Mouse (Mus musculus) cerebellum, adult 2 months (tissue): ENCODE measurements around the gene Sema4d. TPM values are rescaled to one million over a fixed set of nuclear protein-coding genes. Genes with fewer than 3 reads are reported as not detected.

Source experiments
- DNase-seq, 2 experiments: peaks; one replicate each; pipeline ENCODE4 v3.0.0; 2021
- H3K27ac ChIP-seq: fragments of 200-500 bp; 2 replicates; pipeline ENCODE4 v1.5.1; 2012; ENCODE audit warnings: low read length, control low read depth, inconsistent platforms; ENCODE audit not compliant: insufficient read depth
- H3K27me3 ChIP-seq: fragments of 200-500 bp; 2 replicates; pipeline ENCODE4 v1.6.1; 2012; ENCODE audit warnings: inconsistent platforms, mild to moderate bottlenecking, low read length, moderate library complexity; ENCODE audit not compliant: control insufficient read depth, insufficient read depth
- H3K4me1 ChIP-seq: fragments of 200-500 bp; 2 replicates; pipeline ENCODE4 v1.6.1; 2011; ENCODE audit warnings: low read length; ENCODE audit not compliant: control insufficient read depth, insufficient read depth
- H3K4me3 ChIP-seq: fragments of 200-500 bp; replicated peaks from 2 replicates; pipeline ENCODE3; 2011; ENCODE audit warnings: mild to moderate bottlenecking, low read depth, low read length, control low read depth; ENCODE audit not compliant: insufficient read depth
- CTCF ChIP-seq: fragments of 200-500 bp; IDR thresholded peaks from 2 replicates; pipeline ENCODE4 v1.5.1; 2011; ENCODE audit warnings: low read depth, mild to moderate bottlenecking, control low read depth, low read length, moderate library complexity, borderline replicate concordance; ENCODE audit not compliant: insufficient read depth
- POLR2A ChIP-seq: fragments of 200-500 bp; IDR thresholded peaks from 2 replicates; pipeline ENCODE4 v1.6.1; 2011; ENCODE audit warnings: low read length, control low read depth, borderline replicate concordance; ENCODE audit not compliant: insufficient read depth
- WGBS: fragments of 180-500 bp; shearing (Covaris S2); methylation state at CpG from one replicate; pipeline ENCODE4 v1.1.7; 2018; 5-methylcytosine and 5-hydroxymethylcytosine counted together
- polyA plus RNA-seq: library from polyadenylated mRNA; depleted of rRNA; stranded (reverse); fragments of >200 nt; gene quantifications from 2 replicates; pipeline ENCODE4 v1.2.3, GENCODE M21; 2012

The Sema4d gene
- polyA plus RNA-seq, 1 experiment = 116 TPM

- no peak overlapping the region for H3K4me3 ChIP-seq
- 89% methylated on average over 7 of the region's 7 CpGs for WGBS
- H3K4me1 ChIP-seq = no peaks in the 10 kb centered on the region
- no peak overlapping the region for H3K27ac ChIP-seq
- TF ChIP-seq CTCF = no peak
- TF ChIP-seq POLR2A = no peak
- no peaks in the 10 kb centered on the region for H3K27me3 ChIP-seq
- no peak for DNase-seq
These were observed 134.0 kb downstream of the Sema4d start for GRCm38 (mm10) chr13:51659573-51659972.

- Histone ChIP-seq H3K27me3 (no peaks in the 10 kb centered on the region), H3K4me1 (peaks cover 2% of the 10 kb centered on the region; the same call in 1 of the 2 replicates), H3K27ac (no peak overlapping the region), H3K4me3 (no peak overlapping the region)
- TF ChIP-seq CTCF (no peak), POLR2A (no peak)
- no peak for DNase-seq
- WGBS = 92% methylated on average over 3 of the region's 3 CpGs
These were observed 135.5 kb downstream of the Sema4d start for GRCm38 (mm10) chr13:51658094-51658493.

GRCm38 (mm10) chr13:51656516-51657235 is 136.9 kb downstream of the Sema4d start:
- Histone ChIP-seq H3K4me3 (no peak overlapping the region), H3K4me1 (peaks cover 11% of the 10 kb centered on the region), H3K27me3 (no peaks in the 10 kb centered on the region), H3K27ac (no peak overlapping the region)
- TF ChIP-seq POLR2A (no peak), CTCF (no peak)
- 90% methylated on average over 13 of the region's 13 CpGs for WGBS
- no peak for DNase-seq

GRCm38 (mm10) chr13:51653961-51654360 is 139.6 kb downstream of the Sema4d start:
- Histone ChIP-seq H3K27me3 (no peaks in the 10 kb centered on the region), H3K4me1 (peaks cover 11% of the 10 kb centered on the region), H3K4me3 (no peak overlapping the region), H3K27ac (no peak overlapping the region)
- TF ChIP-seq CTCF (no peak), POLR2A (no peak)
- no peak for DNase-seq
- WGBS = 91% methylated on average over 9 of the region's 9 CpGs

GRCm38 (mm10) chr13:51653159-51653558 is 140.4 kb downstream of the Sema4d start:
- TF ChIP-seq POLR2A = no peak
- TF ChIP-seq CTCF = no peak
- H3K27me3 ChIP-seq = no peaks in the 10 kb centered on the region
- no peak overlapping the region for H3K4me3 ChIP-seq
- no peak overlapping the region for H3K27ac ChIP-seq
- 89% methylated on average over 6 of the region's 6 CpGs for WGBS
- no peak for DNase-seq
- H3K4me1 ChIP-seq = peaks cover 11% of the 10 kb centered on the region

- H3K4me3 ChIP-seq = peak within 1 kb of the TSS; percentile 88
- H3K27me3 ChIP-seq = no peaks in the 10 kb centered on the region
- TF ChIP-seq CTCF (peak; percentile 82), POLR2A (peak; percentile 84; the same call in 1 of the 2 replicates)
- DNase-seq = peak; percentile 95 to 97
- peaks cover 11% of the 10 kb centered on the region for H3K4me1 ChIP-seq
- peak within 1 kb of the TSS; percentile 90 for H3K27ac ChIP-seq
- WGBS = under 1% methylated on average over 69 of the region's 69 CpGs
These were observed 142.0 kb downstream of the Sema4d start, which contains the start of gene Secisbp2 for GRCm38 (mm10) chr13:51651408-51652064. Secisbp2 (plus strand) TSS chr13:51651697.

- Histone ChIP-seq H3K4me3 (no peak overlapping the region), H3K27me3 (no peaks in the 10 kb centered on the region), H3K27ac (no peak overlapping the region), H3K4me1 (peaks cover 11% of the 10 kb centered on the region)
- no peak for TF ChIP-seq POLR2A
- no peak for TF ChIP-seq CTCF
- DNase-seq = no peak
- WGBS = 68% methylated on average over 1 of the region's 1 CpGs
These were observed 143.8 kb downstream of the Sema4d start for GRCm38 (mm10) chr13:51649740-51650139.

- 85% methylated on average over 4 of the region's 4 CpGs for WGBS
These were observed 145.3 kb downstream of the Sema4d start for GRCm38 (mm10) chr13:51648237-51648636.

More at GRCm38 (mm10) chr13:51648237-51648636, 145.3 kb downstream of the Sema4d start:
- no peak overlapping the region for H3K4me3 ChIP-seq
- no peak for DNase-seq
- TF ChIP-seq POLR2A (no peak), CTCF (no peak)
- H3K27me3 ChIP-seq = no peaks in the 10 kb centered on the region
- peaks cover 10% of the 10 kb centered on the region for H3K4me1 ChIP-seq
- H3K27ac ChIP-seq = no peak overlapping the region
